Mouse (Mus musculus) MEL (cell line): ENCODE results near the gene Creb1. TPM values are rescaled to one million over a fixed set of nuclear protein-coding genes. Genes with fewer than 3 reads are reported as not detected.

ENCODE experiments used
- DNase-seq: peaks from one replicate; pipeline ENCODE4 v3.0.0; 2011; ENCODE audit warnings: low read depth, low spot score
- H3K27ac ChIP-seq: 2 replicates; pipeline ENCODE4 v1.5.1; 2012; ENCODE audit warnings: low read depth, mild to moderate bottlenecking, control low read depth, low read length, moderate library complexity; ENCODE audit not compliant: control insufficient read depth
- H3K27me3 ChIP-seq, 2 experiments: fragments of 150-350 bp in 1 of 2; sonication (generic) in 1 of 2; 2 replicates each; pipeline ENCODE4 v1.6.1; 2012; ENCODE audit warnings: low read length in 2 of 2, mild to moderate bottlenecking in 2 of 2, improper control_type of control experiment in 1 of 2, moderate library complexity in 1 of 2; ENCODE audit not compliant: insufficient read depth in 2 of 2, control insufficient read depth in 1 of 2
- H3K36me3 ChIP-seq, 2 experiments: 2 replicates each; pipeline ENCODE4 v1.6.1; 2012 to 2014; ENCODE audit warnings: low read length in 2 of 2, improper control_type of control experiment in 1 of 2, inconsistent platforms in 1 of 2, mild to moderate bottlenecking in 1 of 2; ENCODE audit not compliant: insufficient read depth in 2 of 2, control insufficient read depth in 1 of 2
- H3K4me1 ChIP-seq, 2 experiments: fragments of 150-350 bp in 1 of 2; sonication (generic) in 1 of 2; 2 replicates each; pipeline ENCODE4 v1.6.1; 2012; ENCODE audit warnings: low read length in 2 of 2, improper control_type of control experiment in 1 of 2, mild to moderate bottlenecking in 1 of 2; ENCODE audit not compliant: insufficient read depth in 2 of 2, control insufficient read depth in 1 of 2
- H3K4me3 ChIP-seq, 2 experiments: fragments of 150-350 bp in 1 of 2; sonication (generic) in 1 of 2; 2 replicates each; pipeline ENCODE4 v1.5.1; 2012; ENCODE audit warnings: low read depth in 2 of 2, low read length in 2 of 2, mild to moderate bottlenecking in 2 of 2, moderate library complexity in 2 of 2, control low read depth in 1 of 2, improper control_type of control experiment in 1 of 2; ENCODE audit not compliant: control insufficient read depth in 1 of 2, insufficient read depth in 1 of 2
- H3K79me2 ChIP-seq: 2 replicates; pipeline ENCODE4 v1.6.1; 2012; ENCODE audit warnings: mild to moderate bottlenecking, low read length, moderate library complexity; ENCODE audit not compliant: control insufficient read depth, poor library complexity, insufficient read depth
- H3K9ac ChIP-seq: 2 replicates; pipeline ENCODE4 v1.6.1; 2012; ENCODE audit warnings: low read depth, mild to moderate bottlenecking, control low read depth, low read length, moderate library complexity; ENCODE audit not compliant: control insufficient read depth, poor library complexity, severe bottlenecking
- H3K9me3 ChIP-seq: fragments of 150-350 bp; sonication (generic); replicated peaks from 2 replicates; pipeline ENCODE4 v1.6.1; 2012; ENCODE audit warnings: mild to moderate bottlenecking, low read length, improper control_type of control experiment, moderate library complexity; ENCODE audit not compliant: insufficient read depth
- BHLHE40 ChIP-seq: IDR thresholded peaks from 2 replicates; pipeline ENCODE4 v1.6.1; 2012; ENCODE audit warnings: low read depth, mild to moderate bottlenecking, inconsistent platforms, low read length, improper control_type of control experiment, borderline replicate concordance
- CHD1 ChIP-seq: IDR thresholded peaks from 2 replicates; pipeline ENCODE4 v1.6.1; 2012; ENCODE audit warnings: low read depth, mild to moderate bottlenecking, inconsistent platforms, low read length, improper control_type of control experiment
- E2F4 ChIP-seq: IDR thresholded peaks from 2 replicates; pipeline ENCODE4 v1.6.1; 2011; ENCODE audit warnings: low read depth, low read length, improper control_type of control experiment, borderline replicate concordance
- ELF1 ChIP-seq: IDR thresholded peaks from 2 replicates; pipeline ENCODE4 v1.6.1; 2014; ENCODE audit warnings: low read depth, mild to moderate bottlenecking, inconsistent platforms, low read length, improper control_type of control experiment, moderate library complexity
- GABPA ChIP-seq: IDR thresholded peaks from 2 replicates; pipeline ENCODE4 v1.6.1; 2012; ENCODE audit warnings: low read depth, mild to moderate bottlenecking, inconsistent platforms, low read length, improper control_type of control experiment, moderate library complexity
- GATA1 ChIP-seq: IDR thresholded peaks from 2 replicates; pipeline ENCODE4 v1.6.1; 2011; ENCODE audit warnings: low read depth, low read length, improper control_type of control experiment
- HCFC1 ChIP-seq: IDR thresholded peaks from 2 replicates; pipeline ENCODE4 v1.6.1; 2012; ENCODE audit warnings: low read depth, mild to moderate bottlenecking, inconsistent platforms, low read length, improper control_type of control experiment, moderate library complexity
- KAT2A ChIP-seq: conservative IDR thresholded peaks from 2 replicates; pipeline ENCODE4 v1.6.1; 2012; ENCODE audit warnings: low read depth, low read length, improper control_type of control experiment, inconsistent platforms
- MAFK ChIP-seq: IDR thresholded peaks from 2 replicates; pipeline ENCODE4 v1.6.1; 2011; ENCODE audit warnings: low read depth, mild to moderate bottlenecking, low read length, improper control_type of control experiment, borderline replicate concordance
- MAX ChIP-seq: IDR thresholded peaks from 2 replicates; pipeline ENCODE4 v1.6.1; 2011; ENCODE audit warnings: low read length, improper control_type of control experiment
- MEF2A ChIP-seq: IDR thresholded peaks from 2 replicates; pipeline ENCODE4 v1.6.1; 2014; ENCODE audit warnings: low read depth, mild to moderate bottlenecking, inconsistent platforms, low read length, improper control_type of control experiment; ENCODE audit not compliant: poor library complexity, insufficient replicate concordance, severe bottlenecking; ENCODE audit errors: extremely low read depth
- MXI1 ChIP-seq: IDR thresholded peaks from 2 replicates; pipeline ENCODE4 v1.6.1; 2011; ENCODE audit warnings: mild to moderate bottlenecking, low read depth, low read length, improper control_type of control experiment
- MYB ChIP-seq: IDR thresholded peaks from 2 replicates; pipeline ENCODE4 v1.6.1; 2011; ENCODE audit warnings: mild to moderate bottlenecking, low read depth, low read length, improper control_type of control experiment
- MYC ChIP-seq: IDR thresholded peaks from 2 replicates; pipeline ENCODE4 v1.6.1; 2011; ENCODE audit warnings: low read depth, mild to moderate bottlenecking, low read length, improper control_type of control experiment, moderate library complexity
- POLR2AphosphoS5 ChIP-seq: IDR thresholded peaks from 2 replicates; pipeline ENCODE4 v1.6.1; 2012; ENCODE audit warnings: low read depth, borderline replicate concordance, mild to moderate bottlenecking, inconsistent platforms, low read length, moderate library complexity, mixed read lengths
- SIN3A ChIP-seq: IDR thresholded peaks from 2 replicates; pipeline ENCODE4 v1.6.1; 2012; ENCODE audit warnings: low read length, improper control_type of control experiment, inconsistent platforms
- TBP ChIP-seq: IDR thresholded peaks from 2 replicates; pipeline ENCODE4 v1.8.0; 2011; ENCODE audit warnings: low read depth, low read length, improper control_type of control experiment
- USF1 ChIP-seq: IDR thresholded peaks from 2 replicates; pipeline ENCODE4 v1.6.1; 2014; ENCODE audit warnings: low read depth, mild to moderate bottlenecking, inconsistent platforms, low read length, improper control_type of control experiment, moderate library complexity
- ZMIZ1 ChIP-seq: IDR thresholded peaks from 2 replicates; pipeline ENCODE4 v1.6.1; 2012; ENCODE audit warnings: low read depth, mild to moderate bottlenecking, inconsistent platforms, low read length, improper control_type of control experiment, moderate library complexity
- ZNF384 ChIP-seq: IDR thresholded peaks from 2 replicates; pipeline ENCODE4 v1.6.1; 2012; ENCODE audit warnings: low read depth, mild to moderate bottlenecking, inconsistent platforms, low read length, improper control_type of control experiment
- polyA plus RNA-seq, 2 experiments: library from polyadenylated mRNA; stranded (reverse) in 1 of 2; unstranded in 1 of 2; fragments of >175 nt in 1 of 2; fragments of >200 nt in 1 of 2; gene quantifications; 2 replicates each; pipeline versions ENCODE4 v1.2.1 to v1.2.4; 2012; ENCODE audit warnings: low replicate concordance in 2 of 2, low read depth in 1 of 2; ENCODE audit not compliant: insufficient read length in 2 of 2, insufficient read depth in 1 of 2, missing spikeins in 1 of 2
- total RNA-seq: library from RNA; depleted of rRNA; stranded (reverse); fragments of 300-350 nt; gene quantifications from 2 replicates; pipeline ENCODE4 v1.2.3, GENCODE M21; 2012

Gene Creb1
- total and polyA plus RNA-seq, 3 experiments = 21.8 to 49.1 (median 22.8) TPM

DNA sequence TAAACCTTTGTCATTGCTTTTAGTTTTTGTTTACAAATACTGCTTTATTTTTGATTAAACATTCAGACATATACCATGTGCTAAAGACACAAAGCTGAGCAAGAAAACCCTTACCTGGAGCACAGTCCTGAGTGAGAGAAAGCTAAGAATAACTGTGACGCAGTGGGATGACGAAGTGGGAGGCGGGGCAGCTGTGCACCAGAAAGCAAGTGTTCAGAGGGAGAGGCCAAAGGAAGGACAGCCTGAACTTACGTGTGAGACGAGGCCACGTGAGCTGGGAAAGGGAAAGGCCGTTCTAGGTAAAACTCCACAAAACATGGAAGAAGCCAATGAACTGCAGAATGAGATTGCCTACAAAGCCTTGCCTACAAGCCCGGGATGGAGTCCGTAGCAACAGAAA lies 77.5 kb downstream of the Creb1 start:
- H3K36me3 ChIP-seq = peaks cover 1 to 15% of the 10 kb centered on the region in 2 experiments; a peak in 3 of 4 replicates
- H3K27me3 ChIP-seq = no peaks in the 10 kb centered on the region
- no peaks in the 10 kb centered on the region for H3K79me2 ChIP-seq
- TF ChIP-seq POLR2AphosphoS5 = no peak
- peaks cover 10 to 14% of the 10 kb centered on the region in 2 experiments for H3K4me1 ChIP-seq
- no peak overlapping the region for H3K9ac ChIP-seq
- no peak overlapping the region for H3K4me3 ChIP-seq
- H3K27ac ChIP-seq = no peak overlapping the region
- no peaks in the 10 kb centered on the region for H3K9me3 ChIP-seq
- DNase-seq = no peak

GRCm38 (mm10) chr1:64614311-64614710 lies 81.9 kb downstream of the Creb1 start:
- H3K4me1 ChIP-seq = peaks cover 7 to 16% of the 10 kb centered on the region in 2 experiments

GRCm38 (mm10) chr1:64614801-64615345 lies 82.4 kb downstream of the Creb1 start:
- peaks cover under 1 to 11% of the 10 kb centered on the region in 2 experiments for H3K4me1 ChIP-seq
- no peak for TF ChIP-seq KAT2A
- no peak for TF ChIP-seq USF1
- TF ChIP-seq CHD1 = no peak
- no peak for TF ChIP-seq MYB
- no peak for TF ChIP-seq ELF1
- TF ChIP-seq ZNF384 = no peak
- TF ChIP-seq TBP = no peak
- no peak for TF ChIP-seq MYC
- TF ChIP-seq, all 39 proteins: peak for 0
- H3K4me3 ChIP-seq = no peak overlapping the region
- H3K36me3 ChIP-seq = peaks cover 0 to 11% of the 10 kb centered on the region in 2 experiments; a peak in 2 of 4 replicates
- no peaks in the 10 kb centered on the region for H3K9me3 ChIP-seq
- H3K79me2 ChIP-seq = peaks cover 4% of the 10 kb centered on the region; the same call in 1 of the 2 replicates
- DNase-seq = no peak
- H3K27ac ChIP-seq = no peak overlapping the region
- no peak overlapping the region for H3K9ac ChIP-seq
- no peaks in the 10 kb centered on the region for H3K27me3 ChIP-seq

More at GRCm38 (mm10) chr1:64614311-64614710, 81.9 kb downstream of the Creb1 start:
- Histone ChIP-seq H3K9me3 (no peaks in the 10 kb centered on the region), H3K9ac (no peak overlapping the region), H3K36me3 (peaks cover 0 to 17% of the 10 kb centered on the region in 2 experiments; a peak in 2 of 4 replicates), H3K4me3 (no peak overlapping the region), H3K27ac (no peak overlapping the region), H3K27me3 (no peaks in the 10 kb centered on the region), H3K79me2 (peaks cover 4% of the 10 kb centered on the region; the same call in 1 of the 2 replicates)
- TF ChIP-seq E2F4 (no peak), GATA1 (no peak), BHLHE40 (no peak), CHD1 (no peak), GABPA (no peak), MEF2A (no peak), SIN3A (no peak), ZMIZ1 (no peak), MAFK (no peak), MAX (no peak), MYB (no peak), MXI1 (no peak), HCFC1 (no peak)
- DNase-seq = no peak
